8 mouse cellular contexts compared by ENCODE assay signal in the genomic region with DNA sequence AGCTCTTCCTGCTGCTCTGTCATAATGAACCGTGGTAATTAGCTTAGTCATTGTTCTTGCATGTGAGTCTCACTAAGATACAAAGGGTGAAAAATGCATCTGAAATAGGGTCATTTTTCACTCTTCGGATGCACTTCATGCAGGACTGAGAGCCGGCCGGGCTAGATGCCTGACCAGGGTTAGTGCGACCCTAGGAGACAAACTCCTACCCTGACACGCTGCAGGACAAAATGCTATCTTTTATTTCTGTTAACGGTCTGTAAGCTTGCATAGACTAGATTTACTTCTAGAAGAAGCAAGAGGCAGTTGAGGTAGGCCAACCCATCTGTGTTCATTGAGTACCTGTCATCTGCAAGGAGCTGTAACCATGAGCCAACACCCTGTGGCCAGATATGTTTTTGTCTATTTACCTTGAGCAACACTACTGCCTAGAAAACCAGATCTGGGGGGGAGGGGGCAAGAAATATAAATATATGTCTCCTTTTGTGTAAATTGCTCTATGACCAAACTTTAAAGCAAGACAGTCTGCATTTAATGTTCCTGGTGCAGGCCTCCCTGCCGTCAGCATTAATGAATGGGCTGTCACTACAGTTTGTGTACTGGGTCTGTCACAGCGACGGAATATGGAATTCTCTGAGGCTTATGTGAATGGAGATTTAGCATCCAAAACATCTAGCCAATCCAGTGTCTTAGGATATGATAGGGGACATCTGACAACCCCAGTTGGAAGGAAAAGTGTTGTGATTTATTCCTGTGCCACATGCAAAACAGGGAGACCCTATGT.
A peak's percentile ranks its signal among the peaks of the same experiment; 100 is the strongest.
DNase-seq lines count a peak whose midpoint lies in the region; ATAC-seq and TF ChIP-seq lines count a peak whose summit lies in the region.

No protein-coding gene starts in this region.

- 67% methylated on average over 10 of the region's 10 CpGs for WGBS in kidney, adult 2 months
- 60% methylated on average over 10 of the region's 10 CpGs for WGBS in forebrain, embryonic 11.5 days
- 49% methylated on average over 10 of the region's 10 CpGs for WGBS in intestine, postnatal 0 days

- no peaks in the 10 kb centered on the region for H3K9me3 ChIP-seq in forebrain, embryonic 11.5 days (ENCODE audit: control insufficient read depth, low read length)
- no peaks in the 10 kb centered on the region for H3K9me3 ChIP-seq in intestine, postnatal 0 days (ENCODE audit: control insufficient read depth)

- no peak for TF ChIP-seq CTCF in kidney, adult 2 months (conservative IDR thresholded peaks at IDR 0.05; ENCODE audit: insufficient read depth, insufficient read length, low read depth, low read length)
- no peak for TF ChIP-seq CTCF in intestine, postnatal 0 days (IDR thresholded peaks at IDR 0.05; ENCODE audit: low read depth)

- DNase-seq in kidney, adult 2 months = no peak
- DNase-seq in kidney, adult 18-20 months = no peak
- no peak for DNase-seq in forebrain, embryonic 11.5 days (ENCODE audit: low spot score)
- peak; percentile 19 for DNase-seq in neural tube, embryonic 10.5 days (ENCODE audit: extremely low spot score, low spot score)
- no peak for DNase-seq in layer of hippocampus, adult 9-11 months
- no peak for DNase-seq in left cerebral cortex, adult 8-10 months (ENCODE audit: low spot score in 2 of 2)
- DNase-seq in thymus, postnatal 0 days (ENCODE audit: low spot score) = no peak

- H3K4me2 ChIP-seq in forebrain, embryonic 11.5 days (ENCODE audit: low read depth, low read length, severe bottlenecking) = 0 out of 2 replicates have a peak overlapping the region, but pooled peaks have one; percentile 18
- peak overlapping the region; percentile 76 for H3K4me2 ChIP-seq in intestine, postnatal 0 days (replicated peaks; ENCODE audit: low read depth)

- H3K36me3 ChIP-seq in kidney, adult 2 months (ENCODE audit: control insufficient read depth, insufficient read depth, low read length) = no peaks in the 10 kb centered on the region
- H3K36me3 ChIP-seq in forebrain, embryonic 11.5 days (ENCODE audit: control insufficient read depth, insufficient read depth, low read length) = no peaks in the 10 kb centered on the region
- no peaks in the 10 kb centered on the region; the same call in 1 of the 2 replicates for H3K36me3 ChIP-seq in intestine, postnatal 0 days (ENCODE audit: control insufficient read depth, insufficient read depth)

- no peak for ATAC-seq in forebrain, embryonic 11.5 days (replicated peaks; ENCODE audit: low FRiP score)
- ATAC-seq in intestine, postnatal 0 days = no peak

- H3K9ac ChIP-seq in forebrain, embryonic 11.5 days (ENCODE audit: low read length) = no peak overlapping the region
- no peak overlapping the region for H3K9ac ChIP-seq in intestine, postnatal 0 days (ENCODE audit: low read depth, low read length)

- no peaks in the 10 kb centered on the region; the same call in 1 of the 2 replicates for H3K27me3 ChIP-seq in kidney, adult 2 months (replicated peaks; ENCODE audit: control insufficient read depth, insufficient read depth, low read length)
- H3K27me3 ChIP-seq in forebrain, embryonic 11.5 days (ENCODE audit: control insufficient read depth, insufficient read depth, low read length) = peaks cover 5% of the 10 kb centered on the region
- no peaks in the 10 kb centered on the region for H3K27me3 ChIP-seq in intestine, postnatal 0 days (replicated peaks; ENCODE audit: control insufficient read depth, insufficient read depth, low read length)

- no peak for TF ChIP-seq POLR2A in kidney, adult 2 months (IDR thresholded peaks at IDR 0.05; ENCODE audit: low read depth, low read length)

- no peak overlapping the region for H3K27ac ChIP-seq in kidney, adult 2 months (ENCODE audit: insufficient read depth, low read depth, low read length)
- H3K27ac ChIP-seq in forebrain, embryonic 11.5 days (ENCODE audit: low read depth, low read length) = no peak overlapping the region
- no peak overlapping the region for H3K27ac ChIP-seq in intestine, postnatal 0 days (ENCODE audit: low read depth, low read length)

- 0 out of 2 replicates have a peak, but pooled peaks cover 2% of the 10 kb centered on the region for H3K4me1 ChIP-seq in kidney, adult 2 months (ENCODE audit: control insufficient read depth, insufficient read depth, low read length)
- H3K4me1 ChIP-seq in forebrain, embryonic 11.5 days (replicated peaks; ENCODE audit: control insufficient read depth, insufficient read depth, low read length) = 0 out of 2 replicates have a peak, but pooled peaks cover 2% of the 10 kb centered on the region
- peaks cover 11% of the 10 kb centered on the region for H3K4me1 ChIP-seq in intestine, postnatal 0 days (replicated peaks; ENCODE audit: control insufficient read depth, insufficient read depth, low read length)

- H3K4me3 ChIP-seq in kidney, adult 2 months (ENCODE audit: insufficient read depth, low read depth, low read length) = peak overlapping the region; percentile 5
- no peak overlapping the region for H3K4me3 ChIP-seq in forebrain, embryonic 11.5 days (ENCODE audit: low read depth, low read length)
- peak overlapping the region; percentile 84 for H3K4me3 ChIP-seq in intestine, postnatal 0 days (ENCODE audit: low read depth, low read length)
